Mouse (Mus musculus): ENCODE measurements around the gene Taok1. TPM values are rescaled to one million over a fixed set of nuclear protein-coding genes. Genes with fewer than 3 reads are reported as not detected.

Taok1 gene
- polyA plus RNA-seq, 1 experiment from 2014 or later: 9.9 TPM

GRCm38 (mm10) chr11:77506941-77507340 is 100.7 kb downstream of the Taok1 start:
- DNase-seq (ENCODE audit: low spot score): no peak
- WGBS: 89% methylated on average over 6 of the region's 6 CpGs
- peaks cover 47% of the 10 kb centered on the region for H3K36me3 ChIP-seq (ENCODE audit: control insufficient read depth, insufficient read depth, low read length)

GRCm38 (mm10) chr11:77506273-77506672 is 101.3 kb downstream of the Taok1 start:
- DNase-seq (ENCODE audit: low spot score) (no peak), ATAC-seq (replicated peaks; ENCODE audit: low FRiP score) (no peak)
- H3K4me1 ChIP-seq (replicated peaks; ENCODE audit: control insufficient read depth, insufficient read depth, low read length): peaks cover 5% of the 10 kb centered on the region
- H3K4me2 ChIP-seq: no peak overlapping the region
- H3K27ac ChIP-seq (ENCODE audit: low read depth, low read length): no peak overlapping the region
- no peak overlapping the region for H3K9ac ChIP-seq (ENCODE audit: low read depth, low read length)
- no peaks in the 10 kb centered on the region for H3K9me3 ChIP-seq (ENCODE audit: control insufficient read depth, low read length)
- WGBS: 88% methylated on average over 14 of the region's 14 CpGs
- H3K4me3 ChIP-seq (ENCODE audit: low read depth, low read length): no peak overlapping the region
- no peaks in the 10 kb centered on the region for H3K27me3 ChIP-seq (replicated peaks; ENCODE audit: control insufficient read depth, insufficient read depth, low read length)
- peaks cover 47% of the 10 kb centered on the region for H3K36me3 ChIP-seq (ENCODE audit: control insufficient read depth, insufficient read depth, low read length)

More at GRCm38 (mm10) chr11:77506941-77507340, 100.7 kb downstream of the Taok1 start:
- Histone ChIP-seq H3K4me1 (replicated peaks; ENCODE audit: control insufficient read depth, insufficient read depth, low read length) (peaks cover 5% of the 10 kb centered on the region), H3K9ac (ENCODE audit: low read depth, low read length) (no peak overlapping the region), H3K27ac (ENCODE audit: low read depth, low read length) (no peak overlapping the region; the same call in 1 of the 2 replicates), H3K9me3 (ENCODE audit: control insufficient read depth, low read length) (no peaks in the 10 kb centered on the region), H3K4me2 (no peak overlapping the region), H3K27me3 (replicated peaks; ENCODE audit: control insufficient read depth, insufficient read depth, low read length) (no peaks in the 10 kb centered on the region), H3K4me3 (ENCODE audit: low read depth, low read length) (no peak overlapping the region)
- no peak for ATAC-seq (replicated peaks; ENCODE audit: low FRiP score)

- no peak overlapping the region for H3K4me3 ChIP-seq (ENCODE audit: low read depth, low read length)
- no peak overlapping the region for H3K4me2 ChIP-seq
- WGBS: 89% methylated on average over 22 of the region's 22 CpGs
- no peaks in the 10 kb centered on the region for H3K9me3 ChIP-seq (ENCODE audit: control insufficient read depth, low read length)
- DNase-seq (ENCODE audit: low spot score) (no peak), ATAC-seq (replicated peaks; ENCODE audit: low FRiP score) (no peak)
- H3K9ac ChIP-seq (ENCODE audit: low read depth, low read length): no peak overlapping the region
- peaks cover 49% of the 10 kb centered on the region for H3K36me3 ChIP-seq (ENCODE audit: control insufficient read depth, insufficient read depth, low read length)
- H3K27ac ChIP-seq (ENCODE audit: low read depth, low read length): no peak overlapping the region
- H3K4me1 ChIP-seq (replicated peaks; ENCODE audit: control insufficient read depth, insufficient read depth, low read length): peaks cover 5% of the 10 kb centered on the region
- no peaks in the 10 kb centered on the region for H3K27me3 ChIP-seq (replicated peaks; ENCODE audit: control insufficient read depth, insufficient read depth, low read length)
Observed at GRCm38 (mm10) chr11:77505291-77505980, 102.2 kb downstream of the Taok1 start.

- H3K4me1 ChIP-seq (replicated peaks; ENCODE audit: control insufficient read depth, insufficient read depth, low read length): peaks cover 5% of the 10 kb centered on the region
- H3K9ac ChIP-seq (ENCODE audit: low read depth, low read length): no peak overlapping the region
- H3K27ac ChIP-seq (ENCODE audit: low read depth, low read length): no peak overlapping the region
- ATAC-seq (replicated peaks; ENCODE audit: low FRiP score): no peak
- WGBS: 87% methylated on average over 19 of the region's 19 CpGs
- H3K36me3 ChIP-seq (ENCODE audit: control insufficient read depth, insufficient read depth, low read length): peaks cover 57% of the 10 kb centered on the region
- H3K4me3 ChIP-seq (ENCODE audit: low read depth, low read length): no peak overlapping the region
- H3K9me3 ChIP-seq (ENCODE audit: control insufficient read depth, low read length): no peaks in the 10 kb centered on the region
- H3K27me3 ChIP-seq (replicated peaks; ENCODE audit: control insufficient read depth, insufficient read depth, low read length): no peaks in the 10 kb centered on the region
- no peak for DNase-seq (ENCODE audit: low spot score)
- no peak overlapping the region for H3K4me2 ChIP-seq
Observed at GRCm38 (mm10) chr11:77504377-77504776, 103.2 kb downstream of the Taok1 start.

- Histone ChIP-seq H3K4me2 (no peak overlapping the region), H3K9ac (ENCODE audit: low read depth, low read length) (no peak overlapping the region), H3K4me1 (replicated peaks; ENCODE audit: control insufficient read depth, insufficient read depth, low read length) (peaks cover 5% of the 10 kb centered on the region), H3K27me3 (replicated peaks; ENCODE audit: control insufficient read depth, insufficient read depth, low read length) (no peaks in the 10 kb centered on the region), H3K9me3 (ENCODE audit: control insufficient read depth, low read length) (no peaks in the 10 kb centered on the region), H3K4me3 (ENCODE audit: low read depth, low read length) (no peak overlapping the region), H3K36me3 (ENCODE audit: control insufficient read depth, insufficient read depth, low read length) (peaks cover 60% of the 10 kb centered on the region), H3K27ac (ENCODE audit: low read depth, low read length) (no peak overlapping the region)
- 67% methylated on average over 3 of the region's 3 CpGs for WGBS
- ATAC-seq (replicated peaks; ENCODE audit: low FRiP score) (no peak), DNase-seq (ENCODE audit: low spot score) (no peak)
Observed at GRCm38 (mm10) chr11:77503511-77503910, 104.1 kb downstream of the Taok1 start.

GRCm38 (mm10) chr11:77502481-77502880 is 105.1 kb downstream of the Taok1 start:
- WGBS: 87% methylated on average over 6 of the region's 6 CpGs
- DNase-seq (ENCODE audit: low spot score) (no peak), ATAC-seq (replicated peaks; ENCODE audit: low FRiP score) (no peak)
- H3K9ac ChIP-seq (ENCODE audit: low read depth, low read length): no peak overlapping the region
- H3K27ac ChIP-seq (ENCODE audit: low read depth, low read length): no peak overlapping the region
- no peaks in the 10 kb centered on the region for H3K9me3 ChIP-seq (ENCODE audit: control insufficient read depth, low read length)
- no peak overlapping the region for H3K4me2 ChIP-seq
- peaks cover 10% of the 10 kb centered on the region for H3K4me1 ChIP-seq (replicated peaks; ENCODE audit: control insufficient read depth, insufficient read depth, low read length)
- H3K36me3 ChIP-seq (ENCODE audit: control insufficient read depth, insufficient read depth, low read length): peaks cover 60% of the 10 kb centered on the region
- no peaks in the 10 kb centered on the region for H3K27me3 ChIP-seq (replicated peaks; ENCODE audit: control insufficient read depth, insufficient read depth, low read length)
- no peak overlapping the region for H3K4me3 ChIP-seq (ENCODE audit: low read depth, low read length)

- H3K36me3 ChIP-seq (ENCODE audit: control insufficient read depth, insufficient read depth, low read length): peaks cover 58% of the 10 kb centered on the region
- ATAC-seq (replicated peaks; ENCODE audit: low FRiP score): no peak
- DNase-seq (ENCODE audit: low spot score): no peak
- peaks cover 15% of the 10 kb centered on the region for H3K4me1 ChIP-seq (replicated peaks; ENCODE audit: control insufficient read depth, insufficient read depth, low read length)
- no peak overlapping the region for H3K4me2 ChIP-seq
- no peak overlapping the region for H3K9ac ChIP-seq (ENCODE audit: low read depth, low read length)
- no peaks in the 10 kb centered on the region for H3K27me3 ChIP-seq (replicated peaks; ENCODE audit: control insufficient read depth, insufficient read depth, low read length)
- WGBS: 88% methylated on average over 4 of the region's 4 CpGs
- no peak overlapping the region for H3K4me3 ChIP-seq (ENCODE audit: low read depth, low read length)
- no peak overlapping the region for H3K27ac ChIP-seq (ENCODE audit: low read depth, low read length)
- no peaks in the 10 kb centered on the region for H3K9me3 ChIP-seq (ENCODE audit: control insufficient read depth, low read length)
Observed at GRCm38 (mm10) chr11:77501971-77502370, 105.6 kb downstream of the Taok1 start.

- WGBS: 32% methylated on average over 5 of the region's 5 CpGs
- H3K27me3 ChIP-seq (replicated peaks; ENCODE audit: control insufficient read depth, insufficient read depth, low read length): no peaks in the 10 kb centered on the region
- peaks cover 52% of the 10 kb centered on the region for H3K36me3 ChIP-seq (ENCODE audit: control insufficient read depth, insufficient read depth, low read length)
- no peak for DNase-seq (ENCODE audit: low spot score)
- peaks cover 19% of the 10 kb centered on the region for H3K4me1 ChIP-seq (replicated peaks; ENCODE audit: control insufficient read depth, insufficient read depth, low read length)
- H3K9ac ChIP-seq (ENCODE audit: low read depth, low read length): no peak overlapping the region
- H3K9me3 ChIP-seq (ENCODE audit: control insufficient read depth, low read length): no peaks in the 10 kb centered on the region
- H3K4me2 ChIP-seq: no peak overlapping the region
- no peak for ATAC-seq (replicated peaks; ENCODE audit: low FRiP score)
- no peak overlapping the region for H3K27ac ChIP-seq (ENCODE audit: low read depth, low read length)
- H3K4me3 ChIP-seq (ENCODE audit: low read depth, low read length): no peak overlapping the region
Observed at GRCm38 (mm10) chr11:77501392-77501791, 106.2 kb downstream of the Taok1 start.

All from liver, embryonic 11.5 days (tissue).